Mouse (Mus musculus) ES-Bruce4 (cell line): ENCODE measurements at regions not wholly inside any gene's neighbourhood (a gene's known extent, or its start where the extent isn't known, plus 50 kb on each side); places are given as distances from the start of the nearest gene placed in this dataset.

Experiments used
- CTCF ChIP-seq: IDR thresholded peaks from one replicate; pipeline ENCODE4 v1.8.1; 2011; ENCODE audit warnings: low read depth, low read length
- POLR2A ChIP-seq: IDR thresholded peaks from one replicate; pipeline ENCODE4 v1.8.1; 2011; ENCODE audit warnings: low read length; ENCODE audit not compliant: insufficient read depth

- no peak for TF ChIP-seq CTCF
- TF ChIP-seq POLR2A, result no peak
Observed at GRCm38 (mm10) chr19:14333041-14334012, 264.5 kb downstream of the Tle4 start.
